17 mouse cellular contexts compared by ENCODE assay signal in genomic region chr12:78929900-78930299, GRCm38 (mm10). TPM values are rescaled to one million over a fixed set of nuclear protein-coding genes. Genes with fewer than 3 reads are reported as not detected.
"Had no signal": no experiment of that assay in that cellular context is flagged by ENCODE, and none has a peak within 500 bp of the region (broad histone marks: within the 10 kb centered on the region; RNA-seq: fewer than 3 reads in every experiment).

No protein-coding gene starts in this region.

- H3K9ac ChIP-seq: neural tube, embryonic 13.5 days; neural tube, embryonic 15.5 days; stomach, embryonic 15.5 days had no signal

- H3K36me3 ChIP-seq: neural tube, embryonic 13.5 days; neural tube, embryonic 15.5 days; stomach, embryonic 15.5 days had no signal

- H3K27me3 ChIP-seq: neural tube, embryonic 13.5 days; neural tube, embryonic 15.5 days; stomach, embryonic 15.5 days had no signal

- DNase-seq: retina, postnatal 1 day; right cerebral cortex, adult 18-20 months; right cerebral cortex, postnatal 14 days; right cerebral cortex, postnatal 25 days; right cerebral cortex, postnatal 4 days; spleen, adult 18-20 months; thymus, adult 18-20 months; thymus, adult 2 months; thymus, postnatal 14 days; thymus, postnatal 25 days; thymus, postnatal 36 days; thymus, postnatal 4 days had no signal

- H3K4me3 ChIP-seq: neural tube, embryonic 13.5 days; neural tube, embryonic 15.5 days; stomach, embryonic 15.5 days had no signal

- H3K27ac ChIP-seq: neural tube, embryonic 13.5 days; neural tube, embryonic 15.5 days; stomach, embryonic 15.5 days; stomach, postnatal 0 days had no signal

- H3K9me3 ChIP-seq: neural tube, embryonic 13.5 days; neural tube, embryonic 15.5 days; stomach, embryonic 15.5 days had no signal

- H3K4me2 ChIP-seq: neural tube, embryonic 13.5 days; neural tube, embryonic 15.5 days; stomach, embryonic 15.5 days had no signal

- H3K4me1 ChIP-seq: neural tube, embryonic 13.5 days; neural tube, embryonic 15.5 days; stomach, embryonic 15.5 days had no signal

RNA-seq across cellular contexts. Expression of gene Plek2, which starts 23.1 kb away (rescaled TPM):
- total RNA-seq: neutrophil, adult 5-6 weeks had no signal
